Mouse (Mus musculus): ENCODE results near the gene Wdr5.

Wdr5 gene

GRCm38 (mm10) chr2:27514639-27515328, at the start of gene Wdr5:
TSS of gene Wdr5 (plus strand) at chr2:27515157.
- DNase-seq (ENCODE audit: low read depth, low spot score) = peak; percentile 90

- no peak for DNase-seq (ENCODE audit: low read depth, low spot score)
Measured at GRCm38 (mm10) chr2:27469292-27469990, 45.5 kb upstream of the Wdr5 start.

GRCm38 (mm10) chr2:27469991-27470355, 45.0 kb upstream of the Wdr5 start:
- no peak for DNase-seq (ENCODE audit: low read depth, low spot score)

GRCm38 (mm10) chr2:27470535-27470934, 44.4 kb upstream of the Wdr5 start:
- DNase-seq (ENCODE audit: low read depth, low spot score) = no peak

- DNase-seq (ENCODE audit: low read depth, low spot score) = no peak
Measured at GRCm38 (mm10) chr2:27471170-27471584, 43.8 kb upstream of the Wdr5 start.

- no peak for DNase-seq (ENCODE audit: low read depth, low spot score)
Measured at GRCm38 (mm10) chr2:27473061-27473765, 41.7 kb upstream of the Wdr5 start.

GRCm38 (mm10) chr2:27473911-27474310, 41.0 kb upstream of the Wdr5 start:
- no peak for DNase-seq (ENCODE audit: low read depth, low spot score)

- peak; percentile 41 for DNase-seq (ENCODE audit: low read depth, low spot score)
Measured at GRCm38 (mm10) chr2:27474621-27475484, 40.1 kb upstream of the Wdr5 start.

- DNase-seq (ENCODE audit: low read depth, low spot score) = peak; percentile 81
Measured at GRCm38 (mm10) chr2:27475495-27476302, 39.3 kb upstream of the Wdr5 start.

- DNase-seq (ENCODE audit: low read depth, low spot score) = peak; percentile 71
Measured at GRCm38 (mm10) chr2:27476303-27477192, 38.4 kb upstream of the Wdr5 start.

- no peak for DNase-seq (ENCODE audit: low read depth, low spot score)
Measured at GRCm38 (mm10) chr2:27479821-27480220, 35.1 kb upstream of the Wdr5 start.

GRCm38 (mm10) chr2:27480367-27480766, 34.6 kb upstream of the Wdr5 start:
- DNase-seq (ENCODE audit: low read depth, low spot score) = no peak

- DNase-seq (ENCODE audit: low read depth, low spot score) = no peak
Measured at GRCm38 (mm10) chr2:27482265-27482861, 32.6 kb upstream of the Wdr5 start.

- DNase-seq (ENCODE audit: low read depth, low spot score) = no peak
Measured at GRCm38 (mm10) chr2:27486725-27487124, 28.2 kb upstream of the Wdr5 start.

- no peak for DNase-seq (ENCODE audit: low read depth, low spot score)
Measured at GRCm38 (mm10) chr2:27487336-27488049, 27.5 kb upstream of the Wdr5 start.

GRCm38 (mm10) chr2:27488362-27488761, 26.6 kb upstream of the Wdr5 start:
- no peak for DNase-seq (ENCODE audit: low read depth, low spot score)

- DNase-seq (ENCODE audit: low read depth, low spot score) = no peak
Measured at GRCm38 (mm10) chr2:27490939-27491338, 24.0 kb upstream of the Wdr5 start.

GRCm38 (mm10) chr2:27493971-27494370, 21.0 kb upstream of the Wdr5 start:
- DNase-seq (ENCODE audit: low read depth, low spot score) = peak; percentile 79
